Mouse (Mus musculus): ENCODE measurements around the gene Rasa2. TPM values are rescaled to one million over a fixed set of nuclear protein-coding genes. Genes with fewer than 3 reads are reported as not detected.

The Rasa2 gene
- polyA plus RNA-seq, 1 experiment from 2014 or later = 16.0 TPM

- WGBS = 90% methylated on average over 4 of the region's 4 CpGs
- ATAC-seq = no peak
These were observed 12.8 kb downstream of the Rasa2 start for GRCm38 (mm10) chr9:96618448-96619176.

GRCm38 (mm10) chr9:96612297-96612696 is 19.1 kb downstream of the Rasa2 start:
- H3K9ac ChIP-seq = no peak overlapping the region
- H3K27me3 ChIP-seq = no peaks in the 10 kb centered on the region
- H3K4me2 ChIP-seq = no peak overlapping the region
- no peaks in the 10 kb centered on the region for H3K4me1 ChIP-seq
- no peaks in the 10 kb centered on the region for H3K9me3 ChIP-seq (replicated peaks)
- H3K4me3 ChIP-seq = no peak overlapping the region
- no peak for ATAC-seq
- peaks cover 10% of the 10 kb centered on the region for H3K36me3 ChIP-seq (ENCODE audit: poor library complexity, severe bottlenecking)
- 93% methylated on average over 3 of the region's 3 CpGs for WGBS
- H3K27ac ChIP-seq = no peak overlapping the region

More at GRCm38 (mm10) chr9:96618448-96619176, 12.8 kb downstream of the Rasa2 start:
- Histone ChIP-seq H3K27me3 (no peaks in the 10 kb centered on the region), H3K4me2 (no peak overlapping the region), H3K4me1 (0 out of 2 replicates have a peak, but pooled peaks cover 2% of the 10 kb centered on the region), H3K9me3 (replicated peaks) (no peaks in the 10 kb centered on the region), H3K9ac (no peak overlapping the region), H3K36me3 (ENCODE audit: poor library complexity, severe bottlenecking) (no peaks in the 10 kb centered on the region), H3K27ac (no peak overlapping the region), H3K4me3 (no peak overlapping the region)

GRCm38 (mm10) chr9:96611693-96612293 is 19.6 kb downstream of the Rasa2 start:
- ATAC-seq = no peak
- Histone ChIP-seq H3K4me2 (no peak overlapping the region), H3K4me1 (no peaks in the 10 kb centered on the region), H3K4me3 (no peak overlapping the region), H3K36me3 (ENCODE audit: poor library complexity, severe bottlenecking) (peaks cover 16% of the 10 kb centered on the region), H3K9me3 (replicated peaks) (peaks cover 4% of the 10 kb centered on the region; the same call in 1 of the 2 replicates), H3K27me3 (no peaks in the 10 kb centered on the region), H3K27ac (no peak overlapping the region), H3K9ac (no peak overlapping the region)
- WGBS = 39% methylated on average over 8 of the region's 8 CpGs

GRCm38 (mm10) chr9:96610813-96611212 is 20.6 kb downstream of the Rasa2 start:
- Histone ChIP-seq H3K4me2 (no peak overlapping the region), H3K9ac (no peak overlapping the region), H3K27ac (no peak overlapping the region), H3K36me3 (ENCODE audit: poor library complexity, severe bottlenecking) (peaks cover 19% of the 10 kb centered on the region), H3K4me1 (no peaks in the 10 kb centered on the region), H3K4me3 (no peak overlapping the region), H3K9me3 (replicated peaks) (peaks cover 7% of the 10 kb centered on the region; the same call in 1 of the 2 replicates), H3K27me3 (no peaks in the 10 kb centered on the region)
- ATAC-seq = no peak
- WGBS = 94% methylated on average over 2 of the region's 2 CpGs

GRCm38 (mm10) chr9:96603416-96603815 is 28.0 kb downstream of the Rasa2 start:
- Histone ChIP-seq H3K9me3 (replicated peaks) (peaks cover 7% of the 10 kb centered on the region; the same call in 1 of the 2 replicates), H3K4me3 (no peak overlapping the region), H3K4me1 (no peaks in the 10 kb centered on the region), H3K27ac (no peak overlapping the region), H3K9ac (no peak overlapping the region), H3K4me2 (no peak overlapping the region), H3K36me3 (ENCODE audit: poor library complexity, severe bottlenecking) (peaks cover 29% of the 10 kb centered on the region), H3K27me3 (no peaks in the 10 kb centered on the region)
- WGBS = 21% methylated on average over 6 of the region's 6 CpGs
- no peak for ATAC-seq

- H3K27me3 ChIP-seq = no peaks in the 10 kb centered on the region
- H3K9ac ChIP-seq = no peak overlapping the region
- H3K4me1 ChIP-seq = no peaks in the 10 kb centered on the region
- peaks cover 17% of the 10 kb centered on the region; the same call in 1 of the 2 replicates for H3K36me3 ChIP-seq (ENCODE audit: poor library complexity, severe bottlenecking)
- H3K4me3 ChIP-seq = no peak overlapping the region
- no peaks in the 10 kb centered on the region for H3K9me3 ChIP-seq (replicated peaks)
- ATAC-seq = no peak
- H3K4me2 ChIP-seq = no peak overlapping the region
- 86% methylated on average over 1 of the region's 1 CpGs for WGBS
- H3K27ac ChIP-seq = no peak overlapping the region
These were observed 33.5 kb downstream of the Rasa2 start for GRCm38 (mm10) chr9:96597899-96598298.

- no peaks in the 10 kb centered on the region for H3K27me3 ChIP-seq
- WGBS = 95% methylated on average over 11 of the region's 11 CpGs
- H3K9ac ChIP-seq = no peak overlapping the region
- no peak overlapping the region for H3K4me3 ChIP-seq
- ATAC-seq = no peak
- H3K4me2 ChIP-seq = no peak overlapping the region
- H3K36me3 ChIP-seq (ENCODE audit: poor library complexity, severe bottlenecking) = peaks cover 21% of the 10 kb centered on the region; the same call in 1 of the 2 replicates
- H3K9me3 ChIP-seq (replicated peaks) = no peaks in the 10 kb centered on the region
- no peaks in the 10 kb centered on the region for H3K4me1 ChIP-seq
- no peak overlapping the region for H3K27ac ChIP-seq
These were observed 38.5 kb downstream of the Rasa2 start for GRCm38 (mm10) chr9:96592670-96593600.

- Histone ChIP-seq H3K9ac (no peak overlapping the region), H3K27me3 (no peaks in the 10 kb centered on the region), H3K4me3 (no peak overlapping the region), H3K9me3 (replicated peaks) (no peaks in the 10 kb centered on the region), H3K27ac (no peak overlapping the region), H3K4me2 (no peak overlapping the region), H3K4me1 (no peaks in the 10 kb centered on the region), H3K36me3 (ENCODE audit: poor library complexity, severe bottlenecking) (peaks cover 18% of the 10 kb centered on the region; the same call in 1 of the 2 replicates)
- 94% methylated on average over 5 of the region's 5 CpGs for WGBS
- no peak for ATAC-seq
These were observed 42.1 kb downstream of the Rasa2 start for GRCm38 (mm10) chr9:96589346-96589745.

- Histone ChIP-seq H3K36me3 (ENCODE audit: poor library complexity, severe bottlenecking) (peaks cover 5% of the 10 kb centered on the region; the same call in 1 of the 2 replicates), H3K9me3 (replicated peaks) (no peaks in the 10 kb centered on the region), H3K4me1 (no peaks in the 10 kb centered on the region), H3K9ac (no peak overlapping the region), H3K4me2 (no peak overlapping the region), H3K27me3 (no peaks in the 10 kb centered on the region), H3K27ac (no peak overlapping the region), H3K4me3 (no peak overlapping the region)
- WGBS = 95% methylated on average over 2 of the region's 2 CpGs
- no peak for ATAC-seq
These were observed 47.9 kb downstream of the Rasa2 start for GRCm38 (mm10) chr9:96583496-96583895.

GRCm38 (mm10) chr9:96583076-96583475 is 48.3 kb downstream of the Rasa2 start:
- 93% methylated on average over 2 of the region's 2 CpGs for WGBS
- no peak for ATAC-seq
- Histone ChIP-seq H3K27me3 (no peaks in the 10 kb centered on the region), H3K27ac (no peak overlapping the region), H3K4me2 (no peak overlapping the region), H3K9ac (no peak overlapping the region), H3K4me1 (no peaks in the 10 kb centered on the region), H3K4me3 (no peak overlapping the region), H3K9me3 (replicated peaks) (no peaks in the 10 kb centered on the region), H3K36me3 (ENCODE audit: poor library complexity, severe bottlenecking) (0 out of 2 replicates have a peak, but pooled peaks cover 4% of the 10 kb centered on the region)

- Histone ChIP-seq H3K36me3 (ENCODE audit: poor library complexity, severe bottlenecking) (0 out of 2 replicates have a peak, but pooled peaks cover 7% of the 10 kb centered on the region), H3K27ac (no peak overlapping the region), H3K4me1 (no peaks in the 10 kb centered on the region), H3K4me3 (no peak overlapping the region), H3K27me3 (no peaks in the 10 kb centered on the region), H3K9ac (no peak overlapping the region), H3K4me2 (no peak overlapping the region), H3K9me3 (replicated peaks) (no peaks in the 10 kb centered on the region)
- WGBS = 89% methylated on average over 4 of the region's 4 CpGs
- no peak for ATAC-seq
These were observed 53.2 kb downstream of the Rasa2 start for GRCm38 (mm10) chr9:96578190-96578589.

- ATAC-seq = no peak
- Histone ChIP-seq H3K4me3 (no peak overlapping the region), H3K9me3 (replicated peaks) (no peaks in the 10 kb centered on the region), H3K36me3 (ENCODE audit: poor library complexity, severe bottlenecking) (0 out of 2 replicates have a peak, but pooled peaks cover 7% of the 10 kb centered on the region), H3K4me2 (no peak overlapping the region), H3K27me3 (no peaks in the 10 kb centered on the region), H3K27ac (no peak overlapping the region), H3K4me1 (no peaks in the 10 kb centered on the region), H3K9ac (no peak overlapping the region)
- WGBS = 87% methylated on average over 6 of the region's 6 CpGs
These were observed 53.7 kb downstream of the Rasa2 start for GRCm38 (mm10) chr9:96577674-96578073.

All from forebrain, embryonic 13.5 days (tissue).